ENCODE assay signal across 18 mouse cellular contexts in genomic region chr3:102157652-102158051, GRCm38 (mm10).
"Had no signal": no experiment of that assay in that cellular context is flagged by ENCODE, and none has a peak within 500 bp of the region (broad histone marks: within the 10 kb centered on the region; RNA-seq: fewer than 3 reads in every experiment).

No protein-coding gene starts in this region.

- H3K27me3 ChIP-seq: neural tube, embryonic 13.5 days had no signal

- DNase-seq: kidney, adult 11 months; kidney, adult 8-10 months; kidney, postnatal 14 days; layer of hippocampus, adult 9-11 months; lung, adult 18-20 months; retina, postnatal 1 day; right cerebral cortex, postnatal 25 days; thymus, adult 18-20 months; thymus, postnatal 36 days had no signal

- ATAC-seq: inflammation-experienced regulatory T-cells, adult 6 months; midbrain, embryonic 13.5 days; midbrain, embryonic 16.5 days had no signal

- H3K9me3 ChIP-seq: midbrain, embryonic 10.5 days; midbrain, embryonic 13.5 days; neural tube, embryonic 13.5 days had no signal

- H3K27ac ChIP-seq: layer of hippocampus, adult 2 months; liver, embryonic 14.5 days; macrophage; midbrain, embryonic 10.5 days; midbrain, embryonic 13.5 days; neural tube, embryonic 13.5 days had no signal

- H3K9ac ChIP-seq: liver, embryonic 14.5 days; midbrain, embryonic 13.5 days; neural tube, embryonic 13.5 days had no signal

- H3K4me3 ChIP-seq: layer of hippocampus, adult 2 months; midbrain, embryonic 10.5 days; midbrain, embryonic 13.5 days; myocyte; neural tube, embryonic 13.5 days had no signal

- H3K4me2 ChIP-seq: midbrain, embryonic 13.5 days; neural tube, embryonic 13.5 days had no signal
